Comparison of ENCODE assay signal across 8 mouse cellular contexts in genomic region chr19:56549033-56549680, GRCm38 (mm10). TPM values are rescaled to one million over a fixed set of nuclear protein-coding genes. Genes with fewer than 3 reads are reported as not detected.
DNase-seq lines count a peak whose midpoint lies in the region; ATAC-seq and TF ChIP-seq lines count a peak whose summit lies in the region.

No protein-coding gene starts in this region.

- H3ac ChIP-seq in C2C12 (ENCODE audit: control insufficient read depth, insufficient read length, low read depth): peak overlapping the region; percentile 98

- peak overlapping the region; percentile 86 for H3K27ac ChIP-seq in forebrain, embryonic 16.5 days (ENCODE audit: low read length)
- peak overlapping the region; percentile 93 for H3K27ac ChIP-seq in neural tube, embryonic 15.5 days (replicated peaks)

- no peak; the same call in 1 of the 2 replicates for ATAC-seq in cerebellum, adult (ENCODE audit: insufficient number of reproducible peaks, low FRiP score, low TSS enrichment)
- no peak; the same call in 1 of the 2 replicates for ATAC-seq in forebrain, embryonic 16.5 days
- no peak; the same call in 1 of the 2 replicates for ATAC-seq in neural tube, embryonic 15.5 days (ENCODE audit: low FRiP score)
- no peak for ATAC-seq in granulocyte monocyte progenitor cell, adult 5-6 weeks (replicated peaks; ENCODE audit: poor library complexity, severe bottlenecking)

- peaks cover 30% of the 10 kb centered on the region for H3K79me3 ChIP-seq in C2C12 (ENCODE audit: low read depth)

- H3K4me2 ChIP-seq in forebrain, embryonic 16.5 days (ENCODE audit: low read length): peak overlapping the region; percentile 78
- H3K4me2 ChIP-seq in neural tube, embryonic 15.5 days: peak overlapping the region; percentile 87

- WGBS in forebrain, embryonic 16.5 days: 21% methylated on average over 18 of the region's 18 CpGs
- 26% methylated on average over 18 of the region's 18 CpGs for WGBS in neural tube, embryonic 15.5 days

- peak overlapping the region; percentile 59 for H3K4me3 ChIP-seq in C2C12 (ENCODE audit: insufficient read depth, poor library complexity, severe bottlenecking)
- peak overlapping the region; percentile 97 for H3K4me3 ChIP-seq in forebrain, embryonic 16.5 days (replicated peaks; ENCODE audit: low read length)
- H3K4me3 ChIP-seq in neural tube, embryonic 15.5 days (replicated peaks): peak overlapping the region; percentile 96

- peaks cover 52% of the 10 kb centered on the region for H3K79me2 ChIP-seq in C2C12 (ENCODE audit: control insufficient read depth, insufficient read depth)

- no peaks in the 10 kb centered on the region for H3K9me3 ChIP-seq in forebrain, embryonic 16.5 days (ENCODE audit: control insufficient read depth, low read length)
- no peaks in the 10 kb centered on the region for H3K9me3 ChIP-seq in neural tube, embryonic 15.5 days (replicated peaks)

- H3K36me3 ChIP-seq in C2C12 (ENCODE audit: control insufficient read depth, insufficient read depth): peaks cover 35% of the 10 kb centered on the region
- H3K36me3 ChIP-seq in forebrain, embryonic 16.5 days (ENCODE audit: control insufficient read depth, insufficient read depth): peaks cover 12% of the 10 kb centered on the region
- peaks cover 21% of the 10 kb centered on the region for H3K36me3 ChIP-seq in neural tube, embryonic 15.5 days

- peak; percentile 24 for DNase-seq in cerebellum, adult 9-10 months
- peak; percentile 26 for DNase-seq in kidney, postnatal 14 days
- no peak for DNase-seq in testis, postnatal 10 days (ENCODE audit: low spot score)

- peak overlapping the region; percentile 99 for H3K9ac ChIP-seq in forebrain, embryonic 16.5 days (replicated peaks; ENCODE audit: low read depth, low read length)
- peak overlapping the region; percentile 92 for H3K9ac ChIP-seq in neural tube, embryonic 15.5 days (replicated peaks)

- no peaks in the 10 kb centered on the region for H3K27me3 ChIP-seq in C2C12 (ENCODE audit: control insufficient read depth, insufficient read depth, insufficient read length)
- H3K27me3 ChIP-seq in forebrain, embryonic 16.5 days (replicated peaks; ENCODE audit: control insufficient read depth, insufficient read depth, low read length): no peaks in the 10 kb centered on the region
- no peaks in the 10 kb centered on the region for H3K27me3 ChIP-seq in neural tube, embryonic 15.5 days (replicated peaks)

- no peak for TF ChIP-seq CTCF in C2C12 (IDR thresholded peaks at IDR 0.05; ENCODE audit: control insufficient read depth, insufficient read depth, insufficient read length)

- peaks cover 17% of the 10 kb centered on the region for H3K4me1 ChIP-seq in forebrain, embryonic 16.5 days (replicated peaks; ENCODE audit: control insufficient read depth, insufficient read depth, low read length)
- peaks cover 24% of the 10 kb centered on the region for H3K4me1 ChIP-seq in neural tube, embryonic 15.5 days

TF ChIP-seq in C2C12, 6 proteins besides CTCF, POLR2A, EP300 and RAD21:
- TF ChIP-seq USF1 (IDR thresholded peaks at IDR 0.05; ENCODE audit: low read depth): no peak

RNA-seq across cellular contexts. Expression of gene Nhlrc2, which starts 1.1 kb away (rescaled TPM):
- polyA plus RNA-seq in C2C12 (2012; fragmentation: generic; extraction: Trizol): 6.8 TPM
- 10.6 and 12.4 TPM in 2 replicates for polyA plus RNA-seq in forebrain, embryonic 16.5 days (2015; fragmentation: Nextera tagmentation; extraction: Ambion mirVana)
- polyA plus RNA-seq in neural tube, embryonic 15.5 days (2015; fragmentation: Nextera tagmentation; extraction: Ambion mirVana): 6.5 and 8.6 TPM in 2 replicates
- total RNA-seq in granulocyte monocyte progenitor cell, adult 5-6 weeks (2014; fragmentation: Nextera tagmentation): 10.3 and 11.9 TPM in 2 replicates
- 13.2 and 15.3 TPM in 2 replicates for total RNA-seq in granulocyte monocyte progenitor cell, adult 5-6 weeks (2017)

RNA-seq across cellular contexts. Expression of gene Dclre1a, which starts 1.1 kb away (rescaled TPM):
- 4.9 TPM for polyA plus RNA-seq in C2C12 (2012; fragmentation: generic; extraction: Trizol)
- polyA plus RNA-seq in forebrain, embryonic 16.5 days (2015; fragmentation: Nextera tagmentation; extraction: Ambion mirVana): 13.7 and 15.6 TPM in 2 replicates
- polyA plus RNA-seq in neural tube, embryonic 15.5 days (2015; fragmentation: Nextera tagmentation; extraction: Ambion mirVana): 10.9 and 13.2 TPM in 2 replicates
- total RNA-seq in granulocyte monocyte progenitor cell, adult 5-6 weeks (2014; fragmentation: Nextera tagmentation): 22.2 and 36.1 TPM in 2 replicates
- 17.5 and 21.4 TPM in 2 replicates for total RNA-seq in granulocyte monocyte progenitor cell, adult 5-6 weeks (2017)
